Mouse (Mus musculus): Measurements from ENCODE around the gene Cyp4a12a.
"Not testable (repeated sequence)": the region's sequence is repeated elsewhere in the genome, so short reads cannot be mapped to it uniquely, and the experiment has no call there.

Gene Cyp4a12a

GRCm38 (mm10) chr4:115298746-115299145, at the start of gene Cyp4a12a:
TSS of gene Cyp4a12a (plus strand) at chr4:115299046.
- DNase-seq: not testable (repeated sequence)

- DNase-seq: peak; percentile 4
Observed at GRCm38 (mm10) chr4:115264687-115265569, 33.9 kb upstream of the Cyp4a12a start.

- peak; percentile 13 for DNase-seq
Observed at GRCm38 (mm10) chr4:115278215-115278982, 20.4 kb upstream of the Cyp4a12a start.

- DNase-seq: no peak
Observed at GRCm38 (mm10) chr4:115280342-115280741, 18.5 kb upstream of the Cyp4a12a start.

- DNase-seq: not testable (repeated sequence)
Observed at GRCm38 (mm10) chr4:115280779-115281178, 18.1 kb upstream of the Cyp4a12a start.

GRCm38 (mm10) chr4:115281231-115281767, 17.5 kb upstream of the Cyp4a12a start:
- DNase-seq: peak; percentile 4

GRCm38 (mm10) chr4:115325722-115326121, 26.9 kb downstream of the Cyp4a12a start:
- DNase-seq: not testable (repeated sequence)

GRCm38 (mm10) chr4:115365624-115366023, 66.8 kb downstream of the Cyp4a12a start:
- DNase-seq: not testable (repeated sequence)

- DNase-seq: peak; percentile 4
Observed at GRCm38 (mm10) chr4:115368067-115368466, 69.2 kb downstream of the Cyp4a12a start.

Data from kidney, adult 11 months (tissue).